14 mouse cellular contexts compared by ENCODE assay signal in genomic region chr2:103209512-103209981, GRCm38 (mm10).
DNase-seq lines count a peak whose midpoint lies in the region; ATAC-seq and TF ChIP-seq lines count a peak whose summit lies in the region.
"Had no signal": no experiment of that assay in that cellular context is flagged by ENCODE, and none has a peak within 500 bp of the region (broad histone marks: within the 10 kb centered on the region; RNA-seq: fewer than 3 reads in every experiment).

No protein-coding gene starts in this region.

- no peak for TF ChIP-seq EP300 in stomach, postnatal 0 days (optimal IDR thresholded peaks at IDR 0.05)

- DNase-seq in urinary bladder, adult 18-20 months (ENCODE audit: low spot score in 2 of 2) = peak; percentile 16 to 39
- DNase-seq in urinary bladder, postnatal 10 days (ENCODE audit: low spot score) = no peak
- DNase-seq in adrenal gland, postnatal 14 days = peak; percentile 21
- DNase-seq in lung, adult 2 months = peak; percentile 74
- DNase-seq in stomach, postnatal 0 days (ENCODE audit: low spot score) = peak; percentile 34
- DNase-seq in thymus, adult 18-20 months = no peak
- DNase-seq in gastrocnemius, adult 2 months = no peak
- DNase-seq in layer of hippocampus, adult 9-10 months (ENCODE audit: low spot score) = no peak
- DNase-seq: cerebellum, adult 11 months; embryo, embryonic 11 days; kidney, postnatal 10 days; retina, postnatal 1 day had no signal

- H3K36me3 ChIP-seq in stomach, postnatal 0 days (ENCODE audit: control insufficient read depth, insufficient read depth, low read length) = no peaks in the 10 kb centered on the region

- no peak for TF ChIP-seq POLR2A in lung, adult 2 months (IDR thresholded peaks at IDR 0.05; ENCODE audit: borderline replicate concordance, extremely low read depth, low read depth, low read length)

- ATAC-seq in stomach, postnatal 0 days (ENCODE audit: low FRiP score, low TSS enrichment) = peak; percentile 61; the same call in 1 of the 2 replicates
- ATAC-seq: activated CD4-positive, CD25-positive, alpha-beta regulatory T cell, adult 4 months had no signal

- no peak overlapping the region for H3K9ac ChIP-seq in stomach, postnatal 0 days (ENCODE audit: low read length)

- 61% methylated on average over 6 of the region's 6 CpGs for WGBS in lung, adult 2 months
- 47% methylated on average over 6 of the region's 6 CpGs for WGBS in stomach, postnatal 0 days

- no peak overlapping the region for H3K4me3 ChIP-seq in lung, adult 2 months (replicated peaks; ENCODE audit: extremely low read depth, low read depth, low read length)
- no peak overlapping the region for H3K4me3 ChIP-seq in stomach, postnatal 0 days (ENCODE audit: low read depth, low read length)
- no peak overlapping the region for H3K4me3 ChIP-seq in gastrocnemius, adult 2 months

- H3K27me3 ChIP-seq in stomach, postnatal 0 days (ENCODE audit: control insufficient read depth, insufficient read depth, low read length) = no peaks in the 10 kb centered on the region

- H3K9me3 ChIP-seq in stomach, postnatal 0 days (ENCODE audit: control insufficient read depth, low read length) = no peaks in the 10 kb centered on the region

- TF ChIP-seq CTCF in lung, adult 2 months (IDR thresholded peaks at IDR 0.05; ENCODE audit: insufficient read depth, low read length) = no peak
- no peak for TF ChIP-seq CTCF in stomach, postnatal 0 days (IDR thresholded peaks at IDR 0.05; ENCODE audit: low read depth)
- TF ChIP-seq CTCF in gastrocnemius, adult 2 months (IDR thresholded peaks at IDR 0.05) = no peak

- intact Hi-C loops in gastrocnemius, adult 2 months (cut with DNase I) = no loop called here

- H3K27ac ChIP-seq in stomach, postnatal 0 days (replicated peaks) = peak overlapping the region; percentile 75
- H3K27ac ChIP-seq in gastrocnemius, adult 2 months = no peak overlapping the region

- H3K4me1 ChIP-seq in lung, adult 2 months (ENCODE audit: control insufficient read depth, insufficient read depth, low read length) = no peaks in the 10 kb centered on the region
- H3K4me1 ChIP-seq in stomach, postnatal 0 days (replicated peaks; ENCODE audit: control insufficient read depth, insufficient read depth) = no peaks in the 10 kb centered on the region; the same call in 1 of the 2 replicates

- no peak overlapping the region for H3K4me2 ChIP-seq in stomach, postnatal 0 days (replicated peaks; ENCODE audit: low read depth)
- H3K4me2 ChIP-seq: liver, embryonic 11.5 days had no signal

Comparison
In these comparisons a context has a peak if more than half of its experiments do, and no peak if none do; other contexts are left out.
1. DNase-seq: peak in urinary bladder, adult 18-20 months (2 of 2), adrenal gland, postnatal 14 days (single experiment), lung, adult 2 months (single experiment) and stomach, postnatal 0 days (single experiment); none in urinary bladder, postnatal 10 days (single experiment), thymus, adult 18-20 months (0 of 2), gastrocnemius, adult 2 months (single experiment) and layer of hippocampus, adult 9-10 months (single experiment).